ENCODE assay signal across 9 mouse cellular contexts in genomic region chr15:80288036-80288435, GRCm38 (mm10). TPM values are rescaled to one million over a fixed set of nuclear protein-coding genes. Genes with fewer than 3 reads are reported as not detected.
DNase-seq lines count a peak whose midpoint lies in the region; ATAC-seq and TF ChIP-seq lines count a peak whose summit lies in the region.
"Had no signal": no experiment of that assay in that cellular context is flagged by ENCODE, and none has a peak within 500 bp of the region (broad histone marks: within the 10 kb centered on the region; RNA-seq: fewer than 3 reads in every experiment).

No protein-coding gene starts in this region.

- H3K9ac ChIP-seq in intestine, embryonic 16.5 days (ENCODE audit: low read depth, low read length), result no peak overlapping the region

- DNase-seq in gastrocnemius, adult 2 months, result no peak
- DNase-seq in gastrocnemius, adult 18-20 months (ENCODE audit: low spot score), result no peak
- DNase-seq in right cerebral cortex, adult 2 months (ENCODE audit: low spot score in 2 of 2), result peak; percentile 29 to 41
- DNase-seq in right cerebral cortex, postnatal 10 days (ENCODE audit: low spot score in 2 of 2), result no peak
- peak; percentile 38 for DNase-seq in right cerebral cortex, postnatal 4 days
- DNase-seq in thymus, adult 18-20 months, result no peak
- DNase-seq in frontal cortex, postnatal 25 days (ENCODE audit: low spot score in 2 of 2), result no peak

- no peaks in the 10 kb centered on the region for H3K36me3 ChIP-seq in intestine, embryonic 16.5 days (ENCODE audit: control insufficient read depth, insufficient read depth, low read length)

- H3K27me3 ChIP-seq in intestine, embryonic 16.5 days (replicated peaks; ENCODE audit: control insufficient read depth, insufficient read depth, low read length), result peaks cover 63% of the 10 kb centered on the region

- peak overlapping the region; percentile 95 for H3K4me2 ChIP-seq in intestine, embryonic 16.5 days (ENCODE audit: low read depth, low read length)

- WGBS in intestine, embryonic 16.5 days, result 7% methylated on average over 23 of the region's 23 CpGs

- H3K4me1 ChIP-seq in intestine, embryonic 16.5 days (ENCODE audit: control insufficient read depth, insufficient read depth, low read length), result peaks cover 8% of the 10 kb centered on the region

- intact Hi-C loops in gastrocnemius, adult 2 months (cut with DNase I), result loop anchor here (2.0 kb wide), 1 partner anchor 407 kb away; no protein-coding TSS in a partner anchor

- ATAC-seq in intestine, embryonic 16.5 days, result no peak

- no peak for TF ChIP-seq CTCF in gastrocnemius, adult 2 months (IDR thresholded peaks at IDR 0.05)

- no peaks in the 10 kb centered on the region for H3K9me3 ChIP-seq in intestine, embryonic 16.5 days (ENCODE audit: control insufficient read depth, low read length)

- H3K27ac ChIP-seq in gastrocnemius, adult 2 months, result no peak overlapping the region
- H3K27ac ChIP-seq in intestine, embryonic 16.5 days (ENCODE audit: low read length), result no peak overlapping the region

- H3K4me3 ChIP-seq in gastrocnemius, adult 2 months, result peak overlapping the region; percentile 55
- peak overlapping the region; percentile 50 for H3K4me3 ChIP-seq in intestine, embryonic 16.5 days (ENCODE audit: low read length)

RNA-seq across cellular contexts. Expression of gene Cacna1i, which starts 1.0 kb away (rescaled TPM):
- total RNA-seq in gastrocnemius, adult 2 months (2021), result under 1 TPM; 0.28 to 0.46 TPM
- total RNA-seq in gastrocnemius, adult 18-20 months (2021), result under 1 TPM; 0.21 TPM
- polyA plus RNA-seq in intestine, embryonic 16.5 days (2015; fragmentation: Nextera tagmentation; extraction: Ambion mirVana), result 0.05 TPM in 1 of 2 replicates, not detected in the other
- total RNA-seq: common myeloid progenitor, adult 5-6 weeks had no signal

RNA-seq across cellular contexts. Expression of gene Rps19bp1, which starts 23.9 kb away (rescaled TPM):
- 10 to 100 TPM; 11.3 to 16.0 TPM for total RNA-seq in gastrocnemius, adult 2 months (2021)
- 10 to 100 TPM; 10.8 to 15.3 TPM for total RNA-seq in gastrocnemius, adult 18-20 months (2021)
- 43.0 and 47.8 TPM in 2 replicates for polyA plus RNA-seq in intestine, embryonic 16.5 days (2015; fragmentation: Nextera tagmentation; extraction: Ambion mirVana)

RNA-seq across cellular contexts. Expression of gene Atf4, which starts 33.1 kb away (rescaled TPM):
- total RNA-seq in gastrocnemius, adult 2 months (2021), result 100 to 1,000 TPM; 146 to 171 TPM
- total RNA-seq in gastrocnemius, adult 18-20 months (2021), result 100 to 1,000 TPM; 141 to 165 TPM
- 141 and 160 TPM in 2 replicates for polyA plus RNA-seq in intestine, embryonic 16.5 days (2015; fragmentation: Nextera tagmentation; extraction: Ambion mirVana)

RNA-seq across cellular contexts. Expression of gene AC140267.1, which starts 52.4 kb away (rescaled TPM):
- total RNA-seq in gastrocnemius, adult 2 months (2021), result 10 to 100 TPM; 10.3 to 12.7 TPM
- total RNA-seq in gastrocnemius, adult 18-20 months (2021), result 1 to 10 TPM; 7.1 to 9.7 TPM
- polyA plus RNA-seq in intestine, embryonic 16.5 days (2015; fragmentation: Nextera tagmentation; extraction: Ambion mirVana), result 4.1 TPM in 1 of 2 replicates, not detected in the other
- total RNA-seq: common myeloid progenitor, adult 5-6 weeks had no signal

RNA-seq across cellular contexts. Expression of gene Mief1, which starts 54.2 kb away (rescaled TPM):
- total RNA-seq in gastrocnemius, adult 2 months (2021), result 10 to 100 TPM; 20.6 to 24.6 TPM
- 10 to 100 TPM; 20.4 to 23.0 TPM for total RNA-seq in gastrocnemius, adult 18-20 months (2021)
- 26.0 and 29.1 TPM in 2 replicates for polyA plus RNA-seq in intestine, embryonic 16.5 days (2015; fragmentation: Nextera tagmentation; extraction: Ambion mirVana)

Comparison
In these comparisons a context has a peak if more than half of its experiments do, and no peak if none do; other contexts are left out.
1. DNase-seq: peak in right cerebral cortex, adult 2 months (2 of 2) and right cerebral cortex, postnatal 4 days (single experiment); none in gastrocnemius, adult 2 months (single experiment), gastrocnemius, adult 18-20 months (single experiment), right cerebral cortex, postnatal 10 days (0 of 2), thymus, adult 18-20 months (0 of 2) and frontal cortex, postnatal 25 days (0 of 2).